In genomic region chr16:34372103-34372741, GRCm38 (mm10) we compare ENCODE assay signal across 9 mouse cellular contexts.
A peak's percentile ranks its signal among the peaks of the same experiment; 100 is the strongest.
DNase-seq lines count a peak whose midpoint lies in the region; ATAC-seq and TF ChIP-seq lines count a peak whose summit lies in the region.
"Had no signal": no experiment of that assay in that cellular context is flagged by ENCODE, and none has a peak within 500 bp of the region (broad histone marks: within the 10 kb centered on the region; RNA-seq: fewer than 3 reads in every experiment).

No protein-coding gene starts in this region.

- peak in 1 of 2 experiments; percentile 59 for DNase-seq in layer of hippocampus, adult 2 months (ENCODE audit: low spot score in 2 of 2)
- no peak for DNase-seq in layer of hippocampus, postnatal 10 days (ENCODE audit: low spot score in 2 of 2)
- peak; percentile 56 for DNase-seq in adrenal gland, adult 8-10 months
- DNase-seq in heart, postnatal 25 days (ENCODE audit: low spot score), result peak; percentile 74
- DNase-seq in lung, postnatal 14 days, result peak; percentile 69
- DNase-seq in forebrain, embryonic 11.5 days (ENCODE audit: low spot score), result no peak
- no peak for DNase-seq in midbrain, embryonic 10.5 days (ENCODE audit: low spot score)

- intact Hi-C loops in heart, postnatal 25 days (cut with DNase I), result no loop called here

- H3K4me3 ChIP-seq in layer of hippocampus, adult 2 months, result no peak overlapping the region
- H3K4me3 ChIP-seq in forebrain, embryonic 11.5 days (ENCODE audit: low read depth, low read length), result no peak overlapping the region
- no peak overlapping the region for H3K4me3 ChIP-seq in midbrain, embryonic 10.5 days

- H3K4me1 ChIP-seq in forebrain, embryonic 11.5 days (replicated peaks; ENCODE audit: control insufficient read depth, insufficient read depth, low read length), result no peaks in the 10 kb centered on the region
- peaks cover 11% of the 10 kb centered on the region for H3K4me1 ChIP-seq in midbrain, embryonic 10.5 days

- H3K4me2 ChIP-seq in forebrain, embryonic 11.5 days (ENCODE audit: low read depth, low read length, severe bottlenecking), result no peak overlapping the region

- ATAC-seq in forebrain, embryonic 11.5 days (replicated peaks; ENCODE audit: low FRiP score), result no peak
- ATAC-seq in erythroid progenitor cell, adult 5-6 weeks (replicated peaks; ENCODE audit: low FRiP score, poor library complexity, severe bottlenecking), result no peak

- H3K9ac ChIP-seq in forebrain, embryonic 11.5 days (ENCODE audit: low read length), result no peak overlapping the region

- no peaks in the 10 kb centered on the region for H3K36me3 ChIP-seq in forebrain, embryonic 11.5 days (ENCODE audit: control insufficient read depth, insufficient read depth, low read length)
- H3K36me3 ChIP-seq in midbrain, embryonic 10.5 days, result no peaks in the 10 kb centered on the region

- no peak for TF ChIP-seq CTCF in layer of hippocampus, adult 2 months (conservative IDR thresholded peaks at IDR 0.05)

- WGBS in forebrain, embryonic 11.5 days, result 88% methylated on average over 15 of the region's 15 CpGs
- WGBS in midbrain, embryonic 10.5 days, result 84% methylated on average over 15 of the region's 15 CpGs

- H3K27ac ChIP-seq in layer of hippocampus, adult 2 months, result peak overlapping the region; percentile 47; the same call in 1 of the 2 replicates
- H3K27ac ChIP-seq in forebrain, embryonic 11.5 days (ENCODE audit: low read depth, low read length), result no peak overlapping the region
- H3K27ac ChIP-seq in midbrain, embryonic 10.5 days (replicated peaks), result no peak overlapping the region
- H3K27ac ChIP-seq: macrophage had no signal

- H3K9me3 ChIP-seq in forebrain, embryonic 11.5 days (ENCODE audit: control insufficient read depth, low read length), result no peaks in the 10 kb centered on the region
- H3K9me3 ChIP-seq in midbrain, embryonic 10.5 days (replicated peaks), result no peaks in the 10 kb centered on the region

- no peaks in the 10 kb centered on the region for H3K27me3 ChIP-seq in forebrain, embryonic 11.5 days (ENCODE audit: control insufficient read depth, insufficient read depth, low read length)
- no peaks in the 10 kb centered on the region for H3K27me3 ChIP-seq in midbrain, embryonic 10.5 days (ENCODE audit: low read depth, poor library complexity, severe bottlenecking)

Comparison
In these comparisons a context has a peak if more than half of its experiments do, and no peak if none do; other contexts are left out.
1. DNase-seq: peak in adrenal gland, adult 8-10 months (single experiment), heart, postnatal 25 days (single experiment) and lung, postnatal 14 days (single experiment); none in layer of hippocampus, postnatal 10 days (0 of 2), forebrain, embryonic 11.5 days (single experiment) and midbrain, embryonic 10.5 days (single experiment).